Mouse (Mus musculus): ENCODE measurements around the gene Pla2g2e. TPM values are rescaled to one million over a fixed set of nuclear protein-coding genes. Genes with fewer than 3 reads are reported as not detected.

Pla2g2e gene
- total RNA-seq, 2 experiments from 2014 or later = not detected

- TF ChIP-seq CTCF (IDR thresholded peaks at IDR 0.05) = no peak; the same call in none of the 2 replicates
- peak; percentile 93 to 99 for DNase-seq (ENCODE audit: extremely low spot score in 1 of 2, low spot score in 2 of 2)
- Histone ChIP-seq H3K27ac (no peak overlapping the region), H3K4me3 (no peak overlapping the region)
- intact Hi-C loops (cut with DNase I) = loop anchor here (1.0 to 10.0 kb wide), 4 partner anchors 21 to 413 kb away; partner anchors contain the start of gene Htr6
Observed at GRCm38 (mm10) chr4:138922131-138922459, 44.4 kb downstream of the Pla2g2e start.

GRCm38 (mm10) chr4:138925561-138925960 is 47.8 kb downstream of the Pla2g2e start:
- no peak for DNase-seq (ENCODE audit: extremely low spot score in 1 of 2, low spot score in 2 of 2)
- TF ChIP-seq CTCF (IDR thresholded peaks at IDR 0.05) = no peak
- Histone ChIP-seq H3K27ac (no peak overlapping the region), H3K4me3 (no peak overlapping the region)
- intact Hi-C loops (cut with DNase I) = loop anchor here (10.0 kb wide), 1 partner anchor 409 kb away; no protein-coding TSS in a partner anchor

Other genes starting within 250 kb of the Pla2g2e start
- 1 to 10 TPM; 4.9 to 6.0 TPM for gene Vwa5b1, start 242.1 kb upstream of the Pla2g2e start, total RNA-seq (2021)
- gene Pla2g2c, start 153.2 kb upstream of the Pla2g2e start, total RNA-seq (2021) = not detected
- gene Ubxn10, start 140.8 kb upstream of the Pla2g2e start, total RNA-seq (2021) = 1 to 10 TPM; 1.4 to 1.5 TPM
- not detected for gene Pla2g2f, start 120.3 kb upstream of the Pla2g2e start, total RNA-seq (2021)
- gene Pla2g2d, start 102.2 kb upstream of the Pla2g2e start, total RNA-seq (2021) = under 1 TPM; 0.42 to 0.97 TPM
- 1 to 10 TPM; 4.5 to 4.7 TPM for gene Pla2g5, start 14.5 kb upstream of the Pla2g2e start, total RNA-seq (2021)
- gene Gm13030, start 4.0 kb upstream of the Pla2g2e start, total RNA-seq (2021) = not detected
- 10 to 100 TPM; 20.3 to 20.4 TPM for gene Otud3, start 36.0 kb downstream of the Pla2g2e start, total RNA-seq (2021)
- not detected for gene Rnf186, start 89.2 kb downstream of the Pla2g2e start, total RNA-seq (2021)
- gene Tmco4, start 94.9 kb downstream of the Pla2g2e start, total RNA-seq (2021) = 1 to 10 TPM; 2.0 to 3.7 TPM
- gene Htr6, start 197.6 kb downstream of the Pla2g2e start, total RNA-seq (2021) = 1 to 10 TPM; 5.9 to 6.9 TPM
- 10 to 100 TPM; 62.4 to 84.3 TPM for gene Nbl1, start 215.1 kb downstream of the Pla2g2e start, total RNA-seq (2021)